Mouse (Mus musculus) cortical plate, adult 2 months (tissue): ENCODE data around the gene Tmem168.

Source experiments
- CTCF ChIP-seq: fragments of 200-500 bp; IDR thresholded peaks from 2 replicates; pipeline ENCODE4 v1.5.1; 2011; ENCODE audit warnings: mild to moderate bottlenecking, control low read depth, low read length; ENCODE audit not compliant: insufficient read depth; ENCODE audit errors: extremely low read depth
- POLR2A ChIP-seq: fragments of 200-500 bp; IDR thresholded peaks from 2 replicates; pipeline ENCODE4 v1.6.1; 2011; ENCODE audit warnings: mild to moderate bottlenecking, low read length, control low read depth; ENCODE audit not compliant: insufficient read depth; ENCODE audit errors: extremely low read depth

GRCm38 (mm10) chr6:13610869-13611268 lies 3.0 kb upstream of the Tmem168 start:
- TF ChIP-seq POLR2A: no peak
- no peak for TF ChIP-seq CTCF
